Mouse (Mus musculus) midbrain, embryonic 12.5 days (tissue): ENCODE results near the gene Kcnab3. TPM values are rescaled to one million over a fixed set of nuclear protein-coding genes. Genes with fewer than 3 reads are reported as not detected.

Experiments used
- ATAC-seq: fragments of 200-750 bp; cut with Nextera tagmentation; 2 replicates; pipeline ENCODE4 v1.8.0; 2017; ENCODE audit warnings: low read depth, moderate TSS enrichment, moderate library complexity; ENCODE audit not compliant: low FRiP score
- H3K27ac ChIP-seq: fragments of 300-500 bp; sonication (generic); replicated peaks from 2 replicates; pipeline ENCODE4 v1.5.1; 2016; ENCODE audit warnings: mild to moderate bottlenecking
- H3K27me3 ChIP-seq: fragments of 300-500 bp; sonication (generic); 2 replicates; pipeline ENCODE4 v1.6.1; 2016; ENCODE audit warnings: mild to moderate bottlenecking
- H3K36me3 ChIP-seq: fragments of 300-500 bp; sonication (generic); 2 replicates; pipeline ENCODE4 v1.6.1; 2016
- H3K4me1 ChIP-seq: fragments of 300-500 bp; sonication (generic); 2 replicates; pipeline ENCODE4 v1.6.1; 2016
- H3K4me2 ChIP-seq: fragments of 300-500 bp; sonication (generic); replicated peaks from 2 replicates; pipeline ENCODE4 v1.6.1; 2016; ENCODE audit warnings: mild to moderate bottlenecking, moderate library complexity
- H3K4me3 ChIP-seq: fragments of 300-500 bp; sonication (generic); 2 replicates; pipeline ENCODE4 v1.5.1; 2016; ENCODE audit warnings: mild to moderate bottlenecking
- H3K9ac ChIP-seq: fragments of 300-500 bp; sonication (generic); replicated peaks from 2 replicates; pipeline ENCODE4 v1.6.1; 2016; ENCODE audit warnings: mild to moderate bottlenecking, moderate library complexity
- H3K9me3 ChIP-seq: fragments of 300-500 bp; sonication (generic); 2 replicates; pipeline ENCODE4 v1.6.1; 2016; ENCODE audit warnings: mild to moderate bottlenecking
- WGBS: fragments of 180-500 bp; shearing (Covaris S2); methylation state at CpG from one replicate; pipeline ENCODE4 v1.1.7; 2016; 5-methylcytosine and 5-hydroxymethylcytosine counted together
- polyA plus RNA-seq: library from polyadenylated mRNA; unstranded; fragments of >200 nt; fragmentation: Nextera tagmentation; extraction: Ambion mirVana; gene quantifications from 2 replicates; pipeline ENCODE4 v1.2.1, GENCODE M21; 2016

Kcnab3 gene
- polyA plus RNA-seq, 1 experiment from 2014 or later: 4.4 TPM

- H3K27me3 ChIP-seq: no peaks in the 10 kb centered on the region
- peaks cover 26% of the 10 kb centered on the region for H3K4me1 ChIP-seq
- no peak overlapping the region for H3K4me2 ChIP-seq
- H3K27ac ChIP-seq: no peak overlapping the region
- no peak overlapping the region for H3K9ac ChIP-seq
- H3K36me3 ChIP-seq: peaks cover 19% of the 10 kb centered on the region
- WGBS: 90% methylated on average over 16 of the region's 16 CpGs
- no peak for ATAC-seq
- no peaks in the 10 kb centered on the region for H3K9me3 ChIP-seq
- H3K4me3 ChIP-seq: no peak overlapping the region
These were observed 47.3 kb downstream of the Kcnab3 start for GRCm38 (mm10) chr11:69373223-69373965.

- H3K4me3 ChIP-seq: no peak overlapping the region
- H3K4me1 ChIP-seq: peaks cover 19% of the 10 kb centered on the region
- no peak overlapping the region for H3K27ac ChIP-seq
- no peaks in the 10 kb centered on the region for H3K9me3 ChIP-seq
- WGBS: 89% methylated on average over 4 of the region's 4 CpGs
- no peak overlapping the region for H3K4me2 ChIP-seq
- ATAC-seq: no peak
- peaks cover 19% of the 10 kb centered on the region for H3K36me3 ChIP-seq
- H3K9ac ChIP-seq: no peak overlapping the region
- no peaks in the 10 kb centered on the region for H3K27me3 ChIP-seq
These were observed 49.6 kb downstream of the Kcnab3 start for GRCm38 (mm10) chr11:69375646-69376045.

GRCm38 (mm10) chr11:69377766-69378165, 51.7 kb downstream of the Kcnab3 start:
- no peak overlapping the region for H3K4me3 ChIP-seq
- WGBS: 82% methylated on average over 3 of the region's 3 CpGs
- H3K36me3 ChIP-seq: peaks cover 10% of the 10 kb centered on the region
- no peaks in the 10 kb centered on the region for H3K4me1 ChIP-seq
- no peak overlapping the region for H3K9ac ChIP-seq
- no peak overlapping the region for H3K4me2 ChIP-seq
- no peaks in the 10 kb centered on the region for H3K27me3 ChIP-seq
- no peaks in the 10 kb centered on the region for H3K9me3 ChIP-seq
- no peak overlapping the region for H3K27ac ChIP-seq
- ATAC-seq: no peak

- Histone ChIP-seq H3K27me3 (no peaks in the 10 kb centered on the region), H3K9me3 (no peaks in the 10 kb centered on the region), H3K4me3 (no peak overlapping the region), H3K36me3 (0 out of 2 replicates have a peak, but pooled peaks cover 4% of the 10 kb centered on the region), H3K27ac (no peak overlapping the region), H3K9ac (no peak overlapping the region), H3K4me2 (no peak overlapping the region), H3K4me1 (no peaks in the 10 kb centered on the region)
- no peak for ATAC-seq
- 78% methylated on average over 3 of the region's 3 CpGs for WGBS
These were observed 53.5 kb downstream of the Kcnab3 start for GRCm38 (mm10) chr11:69379600-69379999.

- Histone ChIP-seq H3K4me1 (no peaks in the 10 kb centered on the region), H3K9ac (no peak overlapping the region), H3K27ac (no peak overlapping the region), H3K4me2 (no peak overlapping the region), H3K36me3 (0 out of 2 replicates have a peak, but pooled peaks cover under 1% of the 10 kb centered on the region), H3K4me3 (no peak overlapping the region), H3K27me3 (no peaks in the 10 kb centered on the region), H3K9me3 (no peaks in the 10 kb centered on the region)
- ATAC-seq: no peak
- 85% methylated on average over 6 of the region's 6 CpGs for WGBS
These were observed 55.3 kb downstream of the Kcnab3 start for GRCm38 (mm10) chr11:69381356-69381755.

Other genes starting within 250 kb of the Kcnab3 start
- 123 and 131 TPM in 2 replicates for gene Vamp2, start 237.8 kb upstream of the Kcnab3 start, polyA plus RNA-seq
- gene Per1, start 231.0 kb upstream of the Kcnab3 start, polyA plus RNA-seq: 9.8 and 10.9 TPM in 2 replicates
- 0.21 and 0.38 TPM in 2 replicates for gene Hes7, start 205.9 kb upstream of the Kcnab3 start, polyA plus RNA-seq
- gene 9130213A22Rik, start 203.7 kb upstream of the Kcnab3 start, polyA plus RNA-seq: 0.18 and 0.29 TPM in 2 replicates
- 0.66 and 0.67 TPM in 2 replicates for gene Aloxe3, start 200.4 kb upstream of the Kcnab3 start, polyA plus RNA-seq
- 0.06 TPM in 1 of 2 replicates, not detected in the other for gene Alox12b, start 169.3 kb upstream of the Kcnab3 start, polyA plus RNA-seq
- 0.13 TPM in 1 of 2 replicates, not detected in the other for gene Alox8, start 128.4 kb upstream of the Kcnab3 start, polyA plus RNA-seq
- gene Gucy2e, start 89.2 kb upstream of the Kcnab3 start, polyA plus RNA-seq: 0.23 and 0.25 TPM in 2 replicates
- gene Cntrob, start 2.5 kb upstream of the Kcnab3 start, polyA plus RNA-seq: 40.1 and 45.6 TPM in 2 replicates
- 186 and 187 TPM in 2 replicates for gene Trappc1, start 2.3 kb upstream of the Kcnab3 start, polyA plus RNA-seq
- 48.4 and 50.5 TPM in 2 replicates for gene Rnf227, start 14.2 kb downstream of the Kcnab3 start, polyA plus RNA-seq
- 78.7 and 88.5 TPM in 2 replicates for gene Chd3, start 43.1 kb downstream of the Kcnab3 start, polyA plus RNA-seq
- gene Naa38, start 69.2 kb downstream of the Kcnab3 start, polyA plus RNA-seq: 98.9 and 105 TPM in 2 replicates
- gene Cyb5d1, start 69.4 kb downstream of the Kcnab3 start, polyA plus RNA-seq: 52.9 and 53.8 TPM in 2 replicates
- 11.4 and 12.1 TPM in 2 replicates for gene Tmem88, start 72.0 kb downstream of the Kcnab3 start, polyA plus RNA-seq
- 48.7 and 50.7 TPM in 2 replicates for gene Kdm6b, start 87.4 kb downstream of the Kcnab3 start, polyA plus RNA-seq
- gene Dnah2, start 222.9 kb downstream of the Kcnab3 start, polyA plus RNA-seq: 1.9 and 2.3 TPM in 2 replicates
- 78.3 and 84.6 TPM in 2 replicates for gene Efnb3, start 233.9 kb downstream of the Kcnab3 start, polyA plus RNA-seq